Comparison of ENCODE assay signal across 9 mouse cellular contexts in the genomic region with DNA sequence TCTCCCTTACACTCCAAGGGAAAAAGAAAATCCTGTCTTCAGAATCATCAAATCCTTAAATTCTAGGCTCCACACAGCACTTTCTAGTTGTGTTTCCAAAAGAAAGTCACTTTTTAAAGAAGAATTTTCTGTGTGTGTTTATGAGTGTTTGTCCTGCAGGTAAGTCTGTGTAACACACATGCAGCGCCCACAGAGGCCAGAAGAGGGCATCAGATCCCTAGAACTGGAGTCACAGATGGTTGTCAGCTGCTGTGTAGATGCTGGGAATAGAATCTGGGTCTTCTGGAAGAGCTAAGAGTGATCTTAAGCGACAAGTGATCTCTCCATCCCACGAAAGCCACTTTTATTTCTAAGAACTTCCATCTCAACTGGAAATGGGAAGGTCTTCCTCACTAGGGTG. TPM values are rescaled to one million over a fixed set of nuclear protein-coding genes. Genes with fewer than 3 reads are reported as not detected.
DNase-seq lines count a peak whose midpoint lies in the region; ATAC-seq and TF ChIP-seq lines count a peak whose summit lies in the region.
"Had no signal": no experiment of that assay in that cellular context is flagged by ENCODE, and none has a peak within 500 bp of the region (broad histone marks: within the 10 kb centered on the region; RNA-seq: fewer than 3 reads in every experiment).

No protein-coding gene starts in this region.

- peaks cover 8% of the 10 kb centered on the region for H3K4me1 ChIP-seq in bone marrow, adult 2 months (ENCODE audit: control insufficient read depth, insufficient read depth, low read length)
- H3K4me1 ChIP-seq in hindbrain, embryonic 16.5 days (ENCODE audit: control insufficient read depth, insufficient read depth, low read depth, low read length) = no peaks in the 10 kb centered on the region

- no peak overlapping the region for H3K4me2 ChIP-seq in hindbrain, embryonic 16.5 days (ENCODE audit: low read length)
- H3K4me2 ChIP-seq: embryonic facial prominence, embryonic 13.5 days had no signal

- H3K4me3 ChIP-seq in gastrocnemius, adult 2 months = no peak overlapping the region
- no peak overlapping the region for H3K4me3 ChIP-seq in bone marrow, adult 2 months (replicated peaks; ENCODE audit: control insufficient read depth, low read depth, low read length)
- H3K4me3 ChIP-seq in hindbrain, embryonic 16.5 days (ENCODE audit: low read length) = no peak overlapping the region
- H3K4me3 ChIP-seq: embryonic facial prominence, embryonic 13.5 days had no signal

- H3K27me3 ChIP-seq in hindbrain, embryonic 16.5 days (replicated peaks; ENCODE audit: control insufficient read depth, insufficient read depth, low read length) = no peaks in the 10 kb centered on the region
- H3K27me3 ChIP-seq: embryonic facial prominence, embryonic 13.5 days had no signal

- no peak overlapping the region for H3K27ac ChIP-seq in gastrocnemius, adult 2 months
- H3K27ac ChIP-seq in bone marrow, adult 2 months (ENCODE audit: control insufficient read depth, insufficient read depth, low read depth, low read length, poor library complexity) = no peak overlapping the region
- no peak overlapping the region for H3K27ac ChIP-seq in hindbrain, embryonic 16.5 days (ENCODE audit: low read depth, low read length)
- H3K27ac ChIP-seq: embryonic facial prominence, embryonic 13.5 days had no signal

- H3K36me3 ChIP-seq in hindbrain, embryonic 16.5 days (ENCODE audit: control insufficient read depth, insufficient read depth, low read length) = no peaks in the 10 kb centered on the region
- H3K36me3 ChIP-seq: embryonic facial prominence, embryonic 13.5 days had no signal

- no peak for TF ChIP-seq POLR2A in bone marrow, adult 2 months (IDR thresholded peaks at IDR 0.05; ENCODE audit: borderline replicate concordance, control insufficient read depth, low read depth, low read length)

- H3K9me3 ChIP-seq in hindbrain, embryonic 16.5 days (ENCODE audit: control insufficient read depth, low read length) = no peaks in the 10 kb centered on the region

- no peak overlapping the region for H3K9ac ChIP-seq in hindbrain, embryonic 16.5 days (ENCODE audit: low read depth, low read length)
- H3K9ac ChIP-seq: embryonic facial prominence, embryonic 13.5 days had no signal

- ATAC-seq in hindbrain, embryonic 16.5 days = no peak

- 61% methylated on average over 3 of the region's 3 CpGs for WGBS in bone marrow, adult 2 months
- 64% methylated on average over 3 of the region's 3 CpGs for WGBS in hindbrain, embryonic 16.5 days

- DNase-seq in gastrocnemius, adult 2 months = no peak
- DNase-seq in gastrocnemius, postnatal 14 days = no peak
- peak; percentile 71 for DNase-seq in A20 (ENCODE audit: low read depth, low spot score)
- peak; percentile 67 for DNase-seq in lung, postnatal 14 days
- DNase-seq in retina, postnatal 1 day = no peak
- DNase-seq in right cerebral cortex, adult 2 months (ENCODE audit: low spot score in 2 of 2) = no peak

- intact Hi-C loops in gastrocnemius, adult 2 months (cut with DNase I) = loop anchor here (1.0 to 5.0 kb wide), 3 partner anchors 59 to 209 kb away; no protein-coding TSS in a partner anchor
- intact Hi-C loops in gastrocnemius, postnatal 14 days (cut with DNase I; ENCODE audit: low total_unique reads) = loop anchor here (2.0 to 5.0 kb wide), 2 partner anchors 64 to 117 kb away; no protein-coding TSS in a partner anchor

- peak; percentile 61 for TF ChIP-seq CTCF in gastrocnemius, adult 2 months (IDR thresholded peaks at IDR 0.05)
- peak; percentile 50 for TF ChIP-seq CTCF in bone marrow, adult 2 months (IDR thresholded peaks at IDR 0.05; ENCODE audit: control insufficient read depth, insufficient read depth, low read length)

RNA-seq across cellular contexts. Expression of gene Srp14, which starts 8.3 kb away (rescaled TPM):
- 100 to 1,000 TPM; 120 to 133 TPM for total RNA-seq in gastrocnemius, adult 2 months (2021)
- 100 to 1,000 TPM; 130 to 138 TPM for total RNA-seq in gastrocnemius, postnatal 14 days (2021)
- polyA plus RNA-seq in bone marrow, adult 2 months (2011; ENCODE audit: insufficient read depth, insufficient read length, low replicate concordance, missing spikeins) = 110 and 142 TPM in 2 replicates
- 315 and 340 TPM in 2 replicates for polyA plus RNA-seq in hindbrain, embryonic 16.5 days (2015; fragmentation: Nextera tagmentation; extraction: Ambion mirVana)

Comparison
In these comparisons a context has a peak if more than half of its experiments do, and no peak if none do; other contexts are left out.
1. DNase-seq: peak in A20 (single experiment) and lung, postnatal 14 days (single experiment); none in gastrocnemius, adult 2 months (single experiment), gastrocnemius, postnatal 14 days (single experiment), retina, postnatal 1 day (single experiment) and right cerebral cortex, adult 2 months (0 of 2).